Mouse (Mus musculus): ENCODE results near the gene Txnl4b. TPM values are rescaled to one million over a fixed set of nuclear protein-coding genes. Genes with fewer than 3 reads are reported as not detected.

Txnl4b gene
- 10 to 100 TPM in 1 of 2 experiments, 1 to 10 TPM in 1; 3.0 to 12.8 TPM for polyA plus RNA-seq (2012; fragmentation: generic; extraction: Trizol)

DNA sequence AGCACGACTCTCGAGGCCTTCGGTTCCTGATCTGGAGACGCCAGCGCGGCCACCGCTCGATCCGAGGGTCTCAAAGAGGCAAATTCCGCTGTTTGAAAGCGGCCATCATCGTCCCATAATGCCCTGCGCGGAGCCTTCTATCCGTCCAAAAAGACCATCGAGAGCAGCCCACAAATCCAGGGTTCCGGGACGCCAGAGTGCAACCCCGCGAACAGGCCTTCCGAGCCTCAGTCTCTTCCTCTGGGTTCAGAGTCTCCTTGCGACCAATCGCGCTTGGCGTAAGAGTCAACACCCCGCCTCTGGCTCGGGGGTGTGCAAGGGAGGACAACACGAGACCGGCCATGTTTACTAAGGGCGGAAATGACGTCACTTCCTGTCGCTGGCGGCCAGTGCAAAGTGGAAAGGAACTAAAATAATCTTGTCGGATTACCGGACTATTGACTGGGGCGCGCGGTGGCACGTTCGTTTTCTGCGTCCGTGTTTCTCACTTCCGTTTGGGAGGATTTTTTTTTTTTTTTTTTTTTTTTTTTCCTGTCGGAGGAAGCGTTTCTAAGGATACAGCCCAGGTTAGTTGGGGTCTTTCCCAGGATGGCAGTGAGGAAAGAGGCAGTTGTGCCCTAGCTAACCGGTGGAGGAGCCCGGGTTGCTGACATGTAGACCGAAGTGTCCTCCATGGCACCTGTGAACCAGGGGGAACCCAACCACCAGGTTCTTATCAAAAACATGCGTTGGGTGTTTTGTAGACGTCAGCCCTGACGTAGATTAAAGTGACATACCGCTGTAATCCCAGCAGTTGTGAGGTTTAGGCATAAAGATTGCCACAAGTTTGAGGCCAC, at the start of gene Txnl4b, which contains the start of gene Dhx38:
Gene Txnl4b (plus strand): TSS at position 395 of the 836 bp plus-strand sequence.
Gene Dhx38 (minus strand): TSS at position 364 of the 836 bp plus-strand sequence.

DNA sequence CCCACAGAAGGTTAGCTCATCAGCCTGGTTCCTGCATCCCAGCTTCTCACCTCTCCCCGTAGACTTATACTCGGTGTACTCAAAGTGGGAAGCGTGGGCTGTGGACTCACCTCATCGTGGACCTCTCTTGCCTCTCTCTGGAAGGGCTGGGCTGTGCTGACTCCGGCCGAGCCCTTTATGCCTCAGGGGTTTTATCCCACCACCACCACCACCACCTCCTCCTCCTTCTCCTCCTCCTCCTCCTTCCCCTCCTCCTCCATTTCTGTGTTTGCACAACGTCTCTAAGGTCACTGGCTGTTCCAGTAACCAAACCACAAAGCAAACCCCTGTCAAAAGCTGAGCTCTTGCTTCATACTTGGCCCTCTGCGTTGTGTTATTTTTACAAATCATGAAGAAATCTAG, 13.2 kb downstream of the Txnl4b start, which contains the start of gene Hp:
Gene Hp (minus strand): TSS at position 273 of the 402 bp plus-strand sequence.

DNA sequence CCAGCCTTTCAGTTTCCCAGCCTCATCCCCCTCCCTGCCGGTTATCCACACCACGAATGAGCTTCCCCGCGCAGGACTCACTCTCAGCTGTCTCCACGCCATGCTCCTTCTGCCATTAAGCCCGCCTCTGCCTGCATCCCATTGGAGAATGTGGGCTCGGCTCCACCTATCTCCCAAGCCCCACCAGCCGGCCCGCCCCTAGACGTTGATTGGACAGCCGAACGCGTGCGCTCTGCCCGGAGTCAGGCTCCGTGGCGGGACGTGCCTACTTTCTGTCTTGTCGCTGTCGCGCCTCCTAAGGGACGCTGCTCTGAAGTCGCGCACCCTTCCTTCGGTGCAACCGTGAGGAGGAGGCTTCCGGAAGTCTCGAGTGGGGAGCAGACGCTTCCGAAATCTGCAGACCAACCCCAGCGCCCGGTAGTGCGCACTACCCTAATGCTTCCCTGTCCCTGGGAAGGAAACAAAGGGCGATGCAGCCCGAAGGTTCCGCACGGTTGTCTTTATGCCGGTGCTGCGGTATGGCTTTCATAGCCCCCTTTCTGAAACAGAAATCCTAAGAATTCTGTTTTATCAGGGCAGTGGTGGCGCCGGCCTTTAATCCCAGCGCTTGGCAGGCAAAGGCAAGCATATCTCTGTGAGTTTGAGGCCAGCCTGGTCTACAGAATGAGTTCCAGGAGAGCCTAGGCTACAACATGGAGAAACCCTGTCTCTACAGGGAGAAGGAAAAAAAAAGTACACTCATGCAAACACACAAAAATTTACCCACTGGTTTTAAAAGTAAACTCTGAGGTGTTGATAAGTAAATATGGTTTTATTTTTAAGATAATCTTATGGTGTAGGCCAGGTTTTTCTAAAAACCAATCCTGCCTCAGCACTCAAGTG, 42.8 kb downstream of the Txnl4b start, which contains the start of gene Dhodh:
Gene Dhodh (minus strand): TSS at position 403 of the 882 bp plus-strand sequence.

DNA sequence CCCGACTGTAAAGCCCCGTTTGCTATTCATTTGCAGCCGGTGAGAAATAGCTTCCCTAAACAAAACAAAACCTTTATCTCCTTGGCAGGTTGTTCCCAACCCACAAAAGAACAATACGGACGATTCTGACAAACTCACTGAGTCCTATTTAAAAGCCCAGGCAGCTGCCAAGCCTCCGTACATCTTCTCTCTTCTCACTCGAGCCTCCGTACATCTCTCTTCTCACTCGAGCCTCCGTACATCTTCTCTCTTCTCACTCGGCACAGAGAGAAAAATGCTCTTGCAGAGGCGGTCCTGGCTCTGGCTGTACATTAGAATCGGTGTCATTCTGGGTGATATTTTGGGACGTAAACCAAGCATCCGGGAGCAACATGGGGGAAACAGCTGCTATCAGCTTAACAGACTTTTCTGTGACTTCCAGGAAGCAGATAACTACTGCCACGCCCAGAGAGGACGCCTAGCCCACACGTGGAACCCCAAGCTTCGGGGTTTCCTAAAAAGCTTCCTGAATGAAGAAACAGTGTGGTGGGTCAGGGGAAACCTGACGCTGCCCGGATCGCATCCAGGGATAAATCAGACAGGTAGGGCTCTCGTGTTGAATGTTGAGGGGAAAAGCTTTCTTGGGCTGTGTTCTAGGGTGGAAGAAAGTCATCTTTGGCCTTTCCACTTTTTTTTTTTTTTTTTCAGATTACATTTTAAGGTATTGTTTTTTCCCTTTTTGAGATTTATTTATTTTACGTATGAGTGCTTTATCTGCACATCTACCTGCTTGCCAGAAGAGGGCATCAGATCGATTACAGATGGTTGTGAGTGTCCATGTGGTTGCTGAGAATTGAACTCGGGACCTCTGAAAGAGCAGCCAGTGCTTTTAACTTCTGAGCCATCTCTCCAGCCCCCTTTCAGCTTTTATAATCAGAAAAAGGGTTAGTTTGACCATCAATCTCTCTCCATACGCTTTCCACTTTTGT, 48.8 kb downstream of the Txnl4b start, which contains the start of gene Pkd1l3:
Gene Pkd1l3 (plus strand): TSS at position 275 of the 968 bp plus-strand sequence.

Other genes with a start within 250 kb of the Txnl4b start
- gene Pmfbp1, start 71.9 kb upstream of the Txnl4b start, polyA plus RNA-seq (2012; fragmentation: generic; extraction: Trizol): not detected
- 10 to 100 TPM in 1 of 2 experiments, 1 to 10 TPM in 1; 8.4 to 25.3 TPM for gene Dhx38, start within 50 bp of the Txnl4b start, polyA plus RNA-seq (2012; fragmentation: generic; extraction: Trizol)
- 1 to 10 TPM in 1 of 2 experiments, under 1 TPM in 1; 0.04 to 4.0 TPM for gene Hp, start 13.3 kb downstream of the Txnl4b start, polyA plus RNA-seq (2012; fragmentation: generic; extraction: Trizol)
- 10 to 100 TPM; 12.3 to 14.9 TPM for gene Dhodh, start 42.8 kb downstream of the Txnl4b start, polyA plus RNA-seq (2012; fragmentation: generic; extraction: Trizol)
- gene Pkd1l3, start 48.6 kb downstream of the Txnl4b start, polyA plus RNA-seq (2012; fragmentation: generic; extraction: Trizol): not detected
- 10 to 100 TPM; 16.1 to 38.3 TPM for gene Ist1, start 127.4 kb downstream of the Txnl4b start, polyA plus RNA-seq (2012; fragmentation: generic; extraction: Trizol)
- gene Zfp821, start 139.7 kb downstream of the Txnl4b start, polyA plus RNA-seq (2012; fragmentation: generic; extraction: Trizol): 10 to 100 TPM in 1 of 2 experiments, 1 to 10 TPM in 1; 4.8 to 20.6 TPM
- 1 to 10 TPM; 4.4 to 7.7 TPM for gene Atxn1l, start 171.8 kb downstream of the Txnl4b start, polyA plus RNA-seq (2012; fragmentation: generic; extraction: Trizol)
- gene Ap1g1, start 212.7 kb downstream of the Txnl4b start, polyA plus RNA-seq (2012; fragmentation: generic; extraction: Trizol): 10 to 100 TPM in 1 of 2 experiments, 1 to 10 TPM in 1; 3.8 to 22.8 TPM